ENCODE assay signal across 10 mouse cellular contexts in the genomic region with DNA sequence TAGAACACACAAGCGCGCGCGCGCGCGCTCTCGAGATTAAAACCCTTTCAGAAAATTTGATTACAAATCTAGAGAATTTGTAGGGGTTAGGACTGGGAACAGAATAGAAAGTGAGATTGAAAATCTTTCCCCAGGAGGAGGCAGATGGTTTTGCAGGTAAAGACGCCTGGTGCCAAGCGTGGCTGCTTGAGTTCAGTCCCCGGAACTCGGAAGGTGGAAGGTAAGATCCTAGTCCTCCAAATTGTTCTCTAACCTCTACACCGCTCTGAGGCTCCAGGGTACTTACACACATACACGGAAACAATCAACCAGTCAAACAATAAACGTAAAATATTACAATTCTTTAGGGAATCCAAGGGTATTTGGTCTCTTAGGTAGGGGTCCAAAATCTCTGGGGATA. TPM values are rescaled to one million over a fixed set of nuclear protein-coding genes. Genes with fewer than 3 reads are reported as not detected.
DNase-seq lines count a peak whose midpoint lies in the region; ATAC-seq and TF ChIP-seq lines count a peak whose summit lies in the region.
"Had no signal": no experiment of that assay in that cellular context is flagged by ENCODE, and none has a peak within 500 bp of the region (broad histone marks: within the 10 kb centered on the region; RNA-seq: fewer than 3 reads in every experiment).

No protein-coding gene starts in this region.

- TF ChIP-seq CTCF in CH12.LX (conservative IDR thresholded peaks at IDR 0.05 in 1 of 2, IDR thresholded peaks at IDR 0.05 in 1 of 2; ENCODE audit: low read depth in 2 of 2, low read length in 2 of 2), result no peak
- no peak for TF ChIP-seq CTCF in thymus, adult 2 months (IDR thresholded peaks at IDR 0.05; ENCODE audit: borderline replicate concordance, control insufficient read depth, extremely low read depth, insufficient read depth, low read length, poor library complexity)
- no peak for TF ChIP-seq CTCF in left cerebral cortex, adult 2 months (IDR thresholded peaks at IDR 0.05)

- peaks cover 7% of the 10 kb centered on the region for H3K4me1 ChIP-seq in heart, embryonic 11.5 days (ENCODE audit: control insufficient read depth, insufficient read depth, low read length)
- H3K4me1 ChIP-seq in CH12.LX (ENCODE audit: control insufficient read depth in 1 of 2, insufficient read depth in 2 of 2), result peaks cover 3 to 5% of the 10 kb centered on the region in 2 experiments; a peak in 2 of 4 replicates
- H3K4me1 ChIP-seq in hindbrain, embryonic 10.5 days (replicated peaks), result peaks cover 18% of the 10 kb centered on the region
- H3K4me1 ChIP-seq in liver, embryonic 15.5 days (replicated peaks), result peaks cover 9% of the 10 kb centered on the region
- H3K4me1 ChIP-seq in thymus, adult 2 months (replicated peaks; ENCODE audit: control insufficient read depth, insufficient read depth, low read length), result peaks cover 7% of the 10 kb centered on the region

- no peaks in the 10 kb centered on the region for H3K9me3 ChIP-seq in heart, embryonic 11.5 days (replicated peaks; ENCODE audit: control insufficient read depth, low read length)
- H3K9me3 ChIP-seq in CH12.LX (replicated peaks; ENCODE audit: low read length), result no peaks in the 10 kb centered on the region
- no peaks in the 10 kb centered on the region for H3K9me3 ChIP-seq in hindbrain, embryonic 10.5 days
- no peaks in the 10 kb centered on the region for H3K9me3 ChIP-seq in liver, embryonic 15.5 days (replicated peaks)

- in situ Hi-C loops in CH12.LX (cut with MboI; ENCODE audit: low pct_ligation_motif_present, low pct_unique_long_range_greater_than_20kb, low sequenced_read_pairs), result no loop called here

- H3K27me3 ChIP-seq in heart, embryonic 11.5 days (ENCODE audit: control insufficient read depth, insufficient read depth, low read length), result peaks cover 55% of the 10 kb centered on the region
- peaks cover 81% of the 10 kb centered on the region for H3K27me3 ChIP-seq in CH12.LX (replicated peaks)
- peaks cover 70% of the 10 kb centered on the region for H3K27me3 ChIP-seq in hindbrain, embryonic 10.5 days (ENCODE audit: insufficient read depth, poor library complexity, severe bottlenecking)
- H3K27me3 ChIP-seq in liver, embryonic 15.5 days, result peaks cover 60% of the 10 kb centered on the region
- H3K27me3 ChIP-seq in thymus, adult 2 months (ENCODE audit: control insufficient read depth, insufficient read depth, low read length), result peaks cover 4% of the 10 kb centered on the region; the same call in 1 of the 2 replicates

- DNase-seq in heart, adult 18-20 months, result no peak
- no peak for DNase-seq in CH12.LX (ENCODE audit: extremely low read depth)
- no peak for DNase-seq in hindbrain, embryonic 10.5 days (ENCODE audit: low spot score)
- DNase-seq in thymus, adult 2 months, result no peak
- no peak for DNase-seq in right cerebral cortex, postnatal 14 days
- DNase-seq in left cerebral cortex, adult 2 months (ENCODE audit: extremely low spot score in 1 of 2, low spot score in 2 of 2), result no peak

- peak overlapping the region; percentile 37 for H3K4me3 ChIP-seq in heart, embryonic 11.5 days (ENCODE audit: low read depth, low read length)
- no peak overlapping the region for H3K4me3 ChIP-seq in CH12.LX (replicated peaks in 1 of 3; ENCODE audit: low read depth in 2 of 3, low read length in 2 of 3, poor library complexity in 1 of 3)
- H3K4me3 ChIP-seq in hindbrain, embryonic 10.5 days, result peak overlapping the region; percentile 59
- peak overlapping the region; percentile 55; the same call in 1 of the 2 replicates for H3K4me3 ChIP-seq in liver, embryonic 15.5 days (replicated peaks)
- no peak overlapping the region for H3K4me3 ChIP-seq in thymus, adult 2 months (ENCODE audit: control insufficient read depth, insufficient read depth, low read length)
- no peak overlapping the region for H3K4me3 ChIP-seq in left cerebral cortex, adult 2 months

- no peak for TF ChIP-seq RAD21 in CH12.LX (IDR thresholded peaks at IDR 0.05; ENCODE audit: low read depth, low read length)

- H3K79me2 ChIP-seq in CH12.LX (replicated peaks; ENCODE audit: control insufficient read depth, extremely low read depth, insufficient read depth, poor library complexity, severe bottlenecking), result no peaks in the 10 kb centered on the region

- no peak for TF ChIP-seq POLR2A in CH12.LX (IDR thresholded peaks at IDR 0.05; ENCODE audit: low read depth, low read length)
- TF ChIP-seq POLR2A in thymus, adult 2 months (IDR thresholded peaks at IDR 0.05; ENCODE audit: control insufficient read depth, extremely low read depth, insufficient read depth, low read length, poor library complexity), result no peak

- intact Hi-C loops in left cerebral cortex, adult 2 months (cut with DNase I), result no loop called here

- H3K4me2 ChIP-seq in heart, embryonic 11.5 days, result peak overlapping the region; percentile 63
- H3K4me2 ChIP-seq in CH12.LX (ENCODE audit: insufficient read depth, low read depth, poor library complexity, severe bottlenecking), result 0 out of 2 replicates have a peak overlapping the region, but pooled peaks have one; percentile 33
- H3K4me2 ChIP-seq in liver, embryonic 15.5 days, result peak overlapping the region; percentile 62

- dilution Hi-C loops in CH12.LX (cut with MboI; ENCODE audit: extremely low pct_ligation_motif_present, extremely low pct_unique_long_range_greater_than_20kb, low sequenced_read_pairs), result no loop called here

- no peaks in the 10 kb centered on the region for H3K36me3 ChIP-seq in heart, embryonic 11.5 days (ENCODE audit: control insufficient read depth, insufficient read depth, low read length)
- no peaks in the 10 kb centered on the region for H3K36me3 ChIP-seq in CH12.LX (replicated peaks in 1 of 2; ENCODE audit: control insufficient read depth in 1 of 2, insufficient read depth in 1 of 2, low read length in 1 of 2)
- no peaks in the 10 kb centered on the region for H3K36me3 ChIP-seq in hindbrain, embryonic 10.5 days
- H3K36me3 ChIP-seq in liver, embryonic 15.5 days (replicated peaks), result no peaks in the 10 kb centered on the region
- no peaks in the 10 kb centered on the region for H3K36me3 ChIP-seq in thymus, adult 2 months (ENCODE audit: control insufficient read depth, insufficient read depth, low read length)

- WGBS in heart, embryonic 11.5 days (ENCODE audit: insufficient replicate concordance), result 2% methylated on average over 15 of the region's 15 CpGs
- 3% methylated on average over 15 of the region's 15 CpGs for WGBS in hindbrain, embryonic 10.5 days
- WGBS in liver, embryonic 15.5 days (ENCODE audit: insufficient replicate concordance), result 6% methylated on average over 15 of the region's 15 CpGs
- WGBS in thymus, adult 2 months, result 48% methylated on average over 15 of the region's 15 CpGs

- no peak for TF ChIP-seq EP300 in CH12.LX (IDR thresholded peaks at IDR 0.05; ENCODE audit: low read length)

- H3K27ac ChIP-seq in heart, embryonic 11.5 days (ENCODE audit: low read depth, low read length), result no peak overlapping the region
- no peak overlapping the region for H3K27ac ChIP-seq in CH12.LX (ENCODE audit: insufficient read depth, low read depth)
- no peak overlapping the region for H3K27ac ChIP-seq in hindbrain, embryonic 10.5 days
- H3K27ac ChIP-seq in liver, embryonic 15.5 days (replicated peaks), result no peak overlapping the region
- H3K27ac ChIP-seq in thymus, adult 2 months (ENCODE audit: control insufficient read depth, insufficient read depth, low read length), result no peak overlapping the region
- H3K27ac ChIP-seq in left cerebral cortex, adult 2 months, result no peak overlapping the region

- no peak overlapping the region for H3K9ac ChIP-seq in heart, embryonic 11.5 days (ENCODE audit: low read depth, low read length)
- H3K9ac ChIP-seq in CH12.LX (ENCODE audit: insufficient read depth, low read depth), result no peak overlapping the region
- no peak overlapping the region for H3K9ac ChIP-seq in liver, embryonic 15.5 days

- ATAC-seq in heart, embryonic 11.5 days (replicated peaks; ENCODE audit: insufficient number of reproducible peaks, low FRiP score, low TSS enrichment), result no peak
- no peak for ATAC-seq in liver, embryonic 15.5 days (ENCODE audit: insufficient read depth)

TF ChIP-seq in CH12.LX, 34 proteins besides CTCF, POLR2A, EP300 and RAD21:
- TF ChIP-seq RCOR1 (conservative IDR thresholded peaks at IDR 0.05; ENCODE audit: low read depth, low read length), result no peak
- peak; percentile 33; the same call in 1 of the 2 replicates for TF ChIP-seq NRF1 (IDR thresholded peaks at IDR 0.05; ENCODE audit: low read depth, low read length)

RNA-seq across cellular contexts. Expression of a gene that starts 0.5 kb away (rescaled TPM):
- 0.87 and 1.6 TPM in 2 replicates for polyA plus RNA-seq in heart, embryonic 11.5 days (2014; fragmentation: Nextera tagmentation; extraction: Ambion mirVana)
- total RNA-seq in heart, adult 18-20 months (2021), result 1 to 10 TPM; 1.3 to 1.9 TPM
- total RNA-seq in CH12.LX (2012; rRNA removed) (0.08 and 0.17 TPM in 2 replicates), CH12.LX (2014; rRNA removed) (0.68 and 0.78 TPM in 2 replicates)
- polyA plus RNA-seq in CH12.LX (2012; ENCODE audit: insufficient read length, low read depth), result 0.60 and 0.63 TPM in 2 replicates
- polyA plus RNA-seq in hindbrain, embryonic 10.5 days (2016; fragmentation: Nextera tagmentation; extraction: Ambion mirVana), result 1.4 and 2.7 TPM in 2 replicates
- 11.4 and 12.7 TPM in 2 replicates for polyA plus RNA-seq in liver, embryonic 15.5 days (2015; fragmentation: Nextera tagmentation; extraction: Ambion mirVana)
- polyA plus RNA-seq in thymus, adult 2 months (2012; rRNA removed), result 14.6 and 22.1 TPM in 2 replicates
- 1 to 10 TPM; 2.0 to 2.1 TPM for total RNA-seq in left cerebral cortex, adult 2 months (2021)

RNA-seq across cellular contexts. Expression of a gene that starts 42.0 kb away (rescaled TPM):
- polyA plus RNA-seq in heart, embryonic 11.5 days (2014; fragmentation: Nextera tagmentation; extraction: Ambion mirVana), result 5.2 and 6.1 TPM in 2 replicates
- 10 to 100 TPM; 12.6 to 15.5 TPM for total RNA-seq in heart, adult 18-20 months (2021)
- not detected in 2 replicates for total RNA-seq in CH12.LX (2012; rRNA removed)
- total RNA-seq in CH12.LX (2014; rRNA removed), result not detected in 2 replicates
- polyA plus RNA-seq in CH12.LX (2012; ENCODE audit: insufficient read length, low read depth), result not detected in 2 replicates
- polyA plus RNA-seq in hindbrain, embryonic 10.5 days (2016; fragmentation: Nextera tagmentation; extraction: Ambion mirVana), result 1.3 and 1.8 TPM in 2 replicates
- polyA plus RNA-seq in liver, embryonic 15.5 days (2015; fragmentation: Nextera tagmentation; extraction: Ambion mirVana), result 0.59 and 0.92 TPM in 2 replicates
- polyA plus RNA-seq in thymus, adult 2 months (2012; rRNA removed), result 4.9 and 9.2 TPM in 2 replicates
- 1 to 10 TPM; 5.4 to 6.2 TPM for total RNA-seq in left cerebral cortex, adult 2 months (2021)
- total RNA-seq: monocyte, adult 5-6 weeks had no signal
- polyA plus RNA-seq: C2C12 had no signal

RNA-seq across cellular contexts. Expression of a gene that starts 53.3 kb away (rescaled TPM):
- polyA plus RNA-seq in heart, embryonic 11.5 days (2014; fragmentation: Nextera tagmentation; extraction: Ambion mirVana), result 73.2 and 75.8 TPM in 2 replicates
- 10 to 100 TPM; 36.6 to 44.4 TPM for total RNA-seq in heart, adult 18-20 months (2021)
- 29.0 and 30.4 TPM in 2 replicates for total RNA-seq in CH12.LX (2012; rRNA removed)
- 13.3 and 13.6 TPM in 2 replicates for total RNA-seq in CH12.LX (2014; rRNA removed)
- polyA plus RNA-seq in CH12.LX (2012; ENCODE audit: insufficient read length, low read depth), result 43.0 and 51.1 TPM in 2 replicates
- polyA plus RNA-seq in hindbrain, embryonic 10.5 days (2016; fragmentation: Nextera tagmentation; extraction: Ambion mirVana), result 74.5 and 80.5 TPM in 2 replicates
- polyA plus RNA-seq in liver, embryonic 15.5 days (2015; fragmentation: Nextera tagmentation; extraction: Ambion mirVana), result 29.6 and 29.7 TPM in 2 replicates
- 42.5 and 43.9 TPM in 2 replicates for polyA plus RNA-seq in thymus, adult 2 months (2012; rRNA removed)
- 100 to 1,000 TPM; 112 to 118 TPM for total RNA-seq in left cerebral cortex, adult 2 months (2021)

Comparison
In these comparisons a context has a peak if more than half of its experiments do, and no peak if none do; other contexts are left out.
1. H3K4me3 ChIP-seq: peak in heart, embryonic 11.5 days (single experiment), hindbrain, embryonic 10.5 days (single experiment) and liver, embryonic 15.5 days (single experiment); none in CH12.LX (0 of 3), thymus, adult 2 months (single experiment) and left cerebral cortex, adult 2 months (single experiment).
2. Peak in every context shown above with its lines, with median percentiles within 50 percentile points of each other: H3K4me2 ChIP-seq.